Mouse (Mus musculus) B cell, adult 2 months (primary cell): ENCODE results near the gene Slc9a3r1.

ENCODE experiments used
- DNase-seq, 2 experiments: peaks; one replicate each; pipeline ENCODE4 v3.0.0; 2022

The Slc9a3r1 gene

DNA sequence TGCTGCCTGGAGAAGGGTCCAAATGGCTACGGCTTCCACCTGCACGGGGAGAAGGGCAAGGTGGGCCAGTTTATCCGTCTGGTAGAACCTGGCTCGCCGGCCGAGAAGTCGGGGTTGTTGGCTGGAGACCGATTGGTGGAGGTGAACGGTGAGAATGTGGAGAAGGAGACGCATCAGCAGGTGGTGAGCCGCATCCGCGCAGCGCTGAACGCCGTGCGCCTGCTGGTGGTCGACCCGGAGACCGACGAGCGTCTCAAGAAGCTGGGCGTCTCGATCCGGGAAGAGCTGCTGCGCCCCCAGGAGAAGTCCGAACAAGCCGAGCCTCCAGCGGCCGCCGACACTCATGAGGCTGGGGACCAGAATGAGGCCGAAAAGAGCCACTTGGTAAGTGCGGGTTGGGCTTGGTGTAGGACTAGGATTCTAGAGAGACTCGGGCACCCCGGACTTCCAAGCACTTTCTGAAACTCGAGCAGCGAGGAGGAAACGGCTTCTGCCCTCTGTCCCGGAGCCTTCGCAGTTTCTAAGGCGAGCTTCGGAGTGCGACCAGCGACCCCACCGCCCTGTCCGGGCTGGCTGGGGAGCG, 518 bp downstream of the Slc9a3r1 start:
- peak; percentile 69 to 74 for DNase-seq

DNA sequence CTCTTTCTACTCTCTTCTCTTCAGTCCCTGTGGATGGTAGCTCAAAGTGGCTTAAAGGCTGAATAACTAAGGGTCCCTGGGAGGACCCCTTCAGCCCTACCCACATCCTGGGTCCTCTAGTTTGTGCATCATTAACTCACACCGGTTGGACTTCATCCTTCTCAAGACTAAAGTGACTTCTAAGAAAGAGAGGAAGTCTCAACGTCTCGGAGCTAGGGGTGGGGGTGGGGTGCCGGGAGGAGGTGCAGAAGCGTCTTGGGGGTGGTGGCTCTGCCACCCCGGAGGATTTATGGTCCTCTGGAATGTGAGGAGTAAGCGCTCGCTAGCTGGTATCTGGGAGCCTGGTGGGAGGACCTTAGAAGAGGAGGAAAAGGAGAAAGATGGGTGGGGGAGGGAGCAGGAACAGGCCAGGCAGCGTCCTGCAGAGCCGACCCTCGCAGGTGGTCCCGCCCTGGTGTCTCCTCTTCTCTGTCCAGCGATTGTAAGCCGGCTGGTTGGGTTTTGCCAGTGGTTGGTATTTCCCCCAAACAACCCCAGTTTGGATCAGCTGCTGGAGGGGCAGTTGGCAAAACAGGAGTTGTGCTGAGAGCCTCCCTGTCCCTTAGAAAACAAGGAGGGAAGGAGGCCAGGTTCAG, 1.3 kb downstream of the Slc9a3r1 start:
- DNase-seq: no peak

DNA sequence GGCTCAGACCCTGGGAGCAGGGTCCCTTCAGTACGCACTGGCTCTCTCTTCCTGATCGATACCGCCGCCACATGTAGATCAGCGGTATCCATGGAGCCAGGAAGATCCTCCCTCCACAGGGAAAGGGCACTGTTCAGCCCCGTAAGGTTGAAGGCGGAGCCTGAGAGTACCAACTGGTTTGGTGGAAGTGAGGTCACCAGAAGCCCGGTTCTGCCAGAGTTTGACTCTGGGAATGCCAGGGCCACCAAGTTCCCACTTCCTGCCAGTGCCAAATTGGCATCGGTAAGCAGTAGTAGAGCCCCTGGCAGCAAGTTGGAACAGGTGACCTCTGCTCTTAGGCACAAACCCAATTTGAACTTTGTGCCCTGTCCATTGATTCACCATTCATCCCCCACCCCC, 1.8 kb downstream of the Slc9a3r1 start:
- no peak for DNase-seq

DNA sequence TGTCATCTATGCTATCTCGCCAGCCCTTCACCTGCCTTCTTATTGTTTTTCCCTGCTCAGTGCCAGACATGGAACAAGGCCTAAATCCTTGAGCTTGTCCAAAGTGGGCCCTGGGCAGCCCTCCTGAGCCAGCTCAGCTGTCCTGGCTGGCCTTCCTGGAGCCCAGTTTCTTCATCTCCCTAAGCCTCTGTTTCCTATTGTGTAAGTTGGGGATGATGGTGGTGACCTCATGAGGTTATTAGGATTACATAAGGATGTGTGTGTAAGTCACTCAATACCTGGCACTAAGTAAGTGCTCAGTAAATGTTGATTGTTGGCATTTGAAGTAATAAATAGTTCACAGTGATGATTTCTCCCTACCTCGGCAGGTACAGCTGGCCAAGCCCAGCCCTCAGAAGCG, 3.6 kb downstream of the Slc9a3r1 start:
- no peak for DNase-seq

DNA sequence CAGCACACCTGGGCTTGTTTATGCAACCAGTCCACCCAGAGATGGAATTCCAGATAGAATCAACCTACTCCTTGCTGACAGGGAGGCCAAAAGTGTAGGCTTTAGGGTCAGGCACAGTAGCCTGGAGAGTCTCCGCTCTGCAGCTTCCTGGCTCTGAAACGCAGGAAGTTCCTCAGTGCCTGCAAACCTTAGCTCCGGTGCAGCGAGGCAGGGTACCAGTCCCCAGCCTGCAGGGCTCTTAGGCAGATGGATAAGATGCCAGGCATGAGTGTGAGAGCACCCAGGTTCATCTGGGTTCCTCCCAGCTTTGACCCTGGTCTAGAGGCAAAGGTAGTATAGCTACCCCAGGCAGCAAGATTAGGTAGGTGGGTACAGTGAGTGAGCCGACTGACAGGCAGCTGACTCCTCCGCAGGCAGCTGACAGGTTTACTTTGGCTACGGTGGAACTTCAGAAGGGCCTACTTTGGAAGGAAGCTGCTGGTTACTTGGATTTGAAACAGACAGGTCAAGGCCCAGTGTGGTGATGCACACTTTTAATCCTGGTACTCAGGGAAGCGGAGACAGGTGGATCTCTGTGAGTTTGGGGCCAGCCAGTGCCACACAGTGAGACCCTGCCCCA, 4.6 kb downstream of the Slc9a3r1 start:
- DNase-seq: no peak

DNA sequence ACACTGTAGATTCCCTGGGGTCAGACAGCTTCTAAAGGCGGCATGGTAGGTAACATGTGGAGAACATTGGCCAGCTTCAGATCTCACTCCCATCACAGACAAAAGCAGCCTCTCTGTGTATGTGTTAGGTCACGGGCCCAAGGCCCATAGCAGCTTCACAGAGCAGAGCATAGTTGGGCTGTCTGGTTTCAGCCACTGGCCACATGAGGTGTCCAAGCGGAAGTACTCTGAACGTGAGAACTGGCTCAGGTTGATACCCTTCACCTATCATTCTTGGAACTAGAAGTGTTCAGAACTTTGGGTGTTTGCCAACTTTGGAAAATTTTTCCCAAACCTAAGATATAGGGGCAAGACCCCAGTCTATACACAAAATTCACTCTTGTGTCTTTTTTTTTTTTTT, 6.3 kb downstream of the Slc9a3r1 start:
- DNase-seq: no peak

DNA sequence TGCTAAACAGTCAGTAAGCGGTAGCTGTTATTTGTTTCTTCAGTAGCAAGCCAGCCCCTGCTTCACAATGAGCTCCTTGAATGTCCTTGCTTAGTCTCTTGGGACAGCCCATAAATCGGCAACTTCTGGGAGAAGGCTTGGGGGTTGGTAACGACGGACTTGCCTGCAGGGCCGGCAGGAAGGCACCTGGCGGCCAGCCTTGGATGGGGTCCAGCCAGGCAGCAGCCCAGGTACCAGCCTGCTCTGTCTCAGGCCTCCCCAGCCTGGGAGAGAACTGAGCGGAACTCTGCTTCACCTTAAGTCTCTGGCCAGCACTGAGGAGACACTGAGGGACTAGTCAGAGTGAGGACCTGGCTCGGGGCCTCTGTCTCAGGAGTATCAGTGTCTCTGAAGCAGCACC, 8.0 kb downstream of the Slc9a3r1 start:
- DNase-seq: no peak

DNA sequence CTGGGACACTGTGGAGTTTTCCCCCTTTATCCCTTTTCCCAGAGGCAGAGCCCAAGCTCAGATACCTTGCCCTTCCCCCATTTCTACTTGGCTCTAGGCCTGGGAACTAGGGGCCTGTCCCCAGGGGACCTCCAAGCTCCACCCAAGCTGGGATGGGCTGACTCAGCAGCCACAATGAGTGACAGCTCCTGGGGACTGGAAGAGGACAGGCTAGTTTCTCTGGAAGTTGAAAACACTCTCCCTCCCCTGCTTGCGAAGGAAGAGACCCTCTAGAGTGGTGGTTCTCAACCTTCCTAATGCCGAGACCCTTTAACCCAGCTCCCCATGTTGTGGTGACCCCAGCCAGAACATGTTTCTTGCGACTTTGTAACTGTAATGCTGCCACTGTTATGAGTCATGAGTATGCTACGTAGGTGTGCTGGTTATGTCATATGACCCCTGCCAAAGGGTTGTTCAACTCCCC, 9.7 kb downstream of the Slc9a3r1 start:
- no peak for DNase-seq

DNA sequence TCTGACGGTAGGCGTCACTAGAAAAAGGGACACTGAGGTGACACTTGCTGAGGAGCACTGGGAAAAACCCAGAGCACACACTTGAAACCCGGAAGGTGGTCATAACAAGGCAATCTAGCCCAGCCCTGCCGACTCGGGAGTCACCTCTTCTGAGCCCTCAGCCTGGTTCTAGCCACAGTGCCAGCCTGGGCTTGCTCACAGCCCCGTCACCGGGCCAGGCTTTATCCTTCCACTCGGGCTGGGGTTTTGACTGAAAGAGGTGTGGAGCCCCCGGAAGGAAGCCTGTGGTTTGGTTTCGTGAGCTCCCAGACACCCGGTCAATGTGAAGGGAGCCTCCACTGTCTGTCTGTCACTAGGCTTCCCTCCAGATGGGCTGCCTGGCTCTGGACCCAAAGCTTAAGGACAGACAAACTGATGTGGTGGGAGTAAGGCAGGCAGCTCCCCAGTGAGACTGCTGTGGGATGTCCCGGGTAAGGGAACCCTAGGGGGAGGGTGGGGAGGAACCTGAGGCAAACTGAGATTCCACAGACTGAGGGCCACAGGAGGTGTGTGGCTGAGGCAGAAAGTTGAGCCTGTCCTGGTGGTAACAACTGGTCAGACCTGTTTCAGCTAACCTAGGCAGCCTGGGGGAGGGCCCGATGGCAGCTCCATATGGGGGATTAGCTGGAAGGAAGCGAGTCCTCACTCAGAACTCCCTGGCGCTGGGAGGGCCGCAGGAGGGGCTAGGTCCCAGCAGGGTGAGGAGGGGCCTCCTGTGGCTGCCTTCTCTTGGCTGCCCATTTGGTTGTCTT, 10.6 kb downstream of the Slc9a3r1 start:
- peak; percentile 40 to 41 for DNase-seq

DNA sequence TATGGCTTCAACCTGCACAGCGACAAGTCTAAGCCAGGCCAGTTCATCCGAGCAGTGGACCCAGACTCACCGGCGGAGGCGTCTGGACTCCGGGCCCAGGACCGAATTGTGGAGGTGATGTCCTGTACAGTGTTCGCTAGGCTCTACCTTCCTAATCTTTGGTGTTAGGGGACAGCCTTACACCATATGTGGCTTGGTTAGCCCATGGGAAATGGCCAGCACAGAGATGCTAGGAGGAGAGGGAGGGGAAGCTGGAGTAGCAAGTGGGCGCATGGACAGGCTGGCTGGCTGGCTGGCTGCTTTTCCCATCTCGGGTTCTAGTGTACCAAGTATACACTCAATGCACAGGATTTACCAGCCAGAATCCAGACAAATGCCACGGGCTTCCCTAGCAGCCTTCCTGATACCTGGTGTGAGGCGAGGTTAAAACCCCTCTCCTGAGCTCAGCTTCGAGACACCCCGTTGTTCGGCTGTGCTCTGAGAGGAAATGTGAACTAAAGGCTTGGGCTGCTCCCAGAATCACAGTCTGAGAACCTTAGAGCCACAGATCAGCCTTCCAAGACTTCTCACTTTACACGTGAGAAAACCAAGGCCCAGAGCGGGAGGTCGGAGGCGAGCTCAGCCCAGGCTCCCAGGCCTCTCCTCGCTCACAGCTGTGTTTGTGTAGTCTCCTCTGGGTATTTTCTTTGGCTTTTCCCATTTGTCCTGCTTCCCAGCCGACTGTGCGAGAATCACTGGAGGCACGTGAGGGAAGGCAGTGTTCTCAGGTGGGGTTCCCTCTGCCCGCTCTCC, 13.5 kb downstream of the Slc9a3r1 start:
- DNase-seq: no peak

DNA sequence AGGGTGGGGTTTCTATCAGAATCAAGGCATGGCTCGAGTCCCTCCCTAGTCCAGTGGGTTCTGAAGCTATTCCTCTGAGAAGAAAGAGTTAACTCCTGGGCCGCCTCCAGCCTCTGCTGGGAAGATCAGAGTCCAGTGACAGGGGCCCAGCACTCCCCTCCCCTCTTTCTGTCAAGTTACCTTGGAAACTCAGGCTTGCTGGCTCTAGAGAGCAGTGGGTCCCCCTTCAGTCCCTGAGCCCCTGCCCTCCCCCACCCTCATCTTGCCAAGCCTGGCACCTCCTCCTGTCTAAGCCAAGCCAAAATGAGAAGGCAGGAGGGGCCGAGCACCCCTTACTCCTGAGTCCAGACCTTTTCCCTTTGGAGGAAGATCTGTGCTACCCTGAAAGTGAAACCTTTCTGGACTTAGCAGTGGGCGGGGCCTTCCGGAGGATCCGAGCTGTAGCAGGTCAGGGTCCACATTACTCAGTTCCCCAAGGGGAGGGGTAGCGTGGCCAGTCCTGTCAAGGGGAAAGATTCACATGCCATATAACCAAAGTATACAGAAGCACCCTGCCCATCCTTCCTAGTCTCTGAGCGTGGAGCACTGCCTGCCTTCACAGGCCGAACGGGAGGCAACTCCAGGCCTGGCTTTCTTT, 14.5 kb downstream of the Slc9a3r1 start:
- DNase-seq: no peak

DNA sequence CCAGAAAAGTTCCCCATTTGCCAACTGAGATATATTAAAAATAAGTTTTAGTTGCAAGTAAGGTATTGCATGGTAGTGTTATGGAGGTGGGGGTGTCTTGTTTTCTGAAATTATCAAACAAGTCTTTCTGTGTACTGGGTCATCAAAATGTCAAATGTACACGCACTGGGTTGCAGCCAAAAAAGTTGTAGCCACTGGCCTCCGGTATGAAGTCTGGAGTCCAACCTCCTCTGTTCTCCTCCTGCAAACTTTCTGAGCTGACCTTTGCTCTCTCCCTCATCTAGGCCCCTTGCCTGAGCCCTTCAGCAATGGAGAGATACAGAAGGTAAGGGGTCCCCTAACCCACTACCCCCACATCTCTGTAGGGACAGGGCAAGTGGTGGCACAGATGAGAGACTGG, 15.6 kb downstream of the Slc9a3r1 start:
- no peak for DNase-seq

DNA sequence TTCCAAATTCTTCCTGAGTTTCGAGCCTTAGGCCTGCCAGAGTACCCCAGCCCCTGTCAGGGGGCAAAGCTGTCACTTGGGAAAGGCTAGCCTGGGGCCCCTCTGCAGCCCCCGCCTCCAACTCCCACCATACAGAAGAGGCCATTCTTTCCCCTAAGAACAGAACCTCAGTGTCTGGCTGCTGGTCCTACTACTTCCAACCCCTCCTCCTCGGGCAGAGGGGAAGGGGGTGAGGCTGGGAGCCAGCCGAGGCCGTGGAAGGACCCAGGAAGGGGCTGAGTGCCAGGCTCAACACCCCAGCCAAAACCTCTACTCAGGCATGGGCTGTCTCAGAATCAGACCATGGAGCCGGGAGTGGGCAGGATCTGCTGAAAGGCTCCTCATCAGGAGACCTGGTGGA, 16.1 kb downstream of the Slc9a3r1 start:
- no peak for DNase-seq

DNA sequence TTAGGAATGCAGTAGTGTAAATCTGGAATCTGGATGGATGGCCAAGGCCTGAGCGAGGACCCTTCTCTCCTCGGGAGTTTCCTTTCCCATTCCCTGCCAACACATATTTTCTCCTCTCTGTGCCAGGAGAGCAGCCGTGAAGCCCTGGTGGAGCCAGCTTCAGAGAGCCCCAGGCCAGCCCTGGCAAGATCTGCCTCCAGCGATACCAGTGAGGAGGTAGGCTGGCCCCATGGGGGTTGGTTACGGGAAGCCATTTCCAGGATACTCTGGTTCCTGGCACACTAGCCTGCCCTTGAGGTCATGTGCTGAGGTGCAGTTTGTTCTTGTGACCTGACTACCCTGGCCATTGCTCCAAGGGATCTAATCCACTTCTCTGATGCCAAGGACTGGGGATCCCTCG, 16.7 kb downstream of the Slc9a3r1 start:
- no peak for DNase-seq

DNA sequence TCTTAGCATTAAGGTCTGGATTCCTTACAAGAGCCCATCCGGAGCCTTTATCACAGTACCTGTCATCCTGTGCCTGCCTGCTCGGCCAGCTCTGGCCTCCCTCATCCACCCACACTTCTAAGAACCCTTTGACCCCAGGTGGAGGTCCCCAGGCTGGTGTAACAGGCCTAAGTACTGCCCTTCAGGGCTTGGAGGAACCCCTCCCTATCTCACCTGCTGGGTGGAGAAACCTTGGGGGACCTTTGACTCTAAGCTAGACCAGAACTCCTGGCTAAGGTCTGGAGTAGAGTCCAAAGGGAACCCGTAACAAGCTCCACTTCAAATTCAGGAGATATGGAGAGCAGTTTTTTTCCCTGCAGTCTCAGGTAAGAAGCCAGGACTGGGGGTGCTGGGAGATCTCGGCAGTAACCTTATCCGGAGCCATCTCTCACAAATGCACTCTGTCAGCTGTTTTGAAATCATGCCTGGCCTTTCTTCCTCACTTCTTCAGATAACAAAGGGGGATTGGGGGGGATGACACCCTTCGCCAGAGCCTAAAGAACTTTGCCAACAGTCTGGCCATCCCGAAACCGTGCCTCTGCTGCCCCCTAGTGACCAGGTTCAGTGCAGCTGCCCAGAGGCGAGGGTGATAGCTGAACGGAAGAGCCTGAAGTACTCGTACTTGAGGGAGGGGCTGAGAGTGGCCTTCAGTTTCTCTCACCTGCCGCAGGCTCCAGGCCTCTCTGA, 18.9 kb downstream of the Slc9a3r1 start:
- DNase-seq: peak; percentile 93 to 94

DNA sequence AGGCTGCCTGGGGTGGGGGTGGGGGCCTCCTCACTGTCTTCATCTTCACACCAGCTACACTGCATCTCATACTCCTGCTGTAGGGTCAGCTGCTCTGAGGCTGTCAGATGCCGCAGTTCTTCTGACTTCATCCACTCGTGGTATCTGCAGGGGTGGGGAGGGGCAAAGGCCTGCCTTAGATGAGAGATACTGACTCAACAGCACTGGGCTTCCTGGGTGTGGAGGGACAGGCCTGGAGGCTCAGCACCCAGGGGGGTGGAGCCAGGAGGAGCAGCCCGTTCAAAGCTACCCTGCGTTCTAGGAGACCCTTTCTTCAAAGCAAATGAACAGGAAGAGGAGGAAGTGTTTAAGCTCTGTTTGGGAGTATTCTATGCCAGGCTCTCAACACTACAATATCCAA, 21.8 kb downstream of the Slc9a3r1 start:
- DNase-seq: no peak

DNA sequence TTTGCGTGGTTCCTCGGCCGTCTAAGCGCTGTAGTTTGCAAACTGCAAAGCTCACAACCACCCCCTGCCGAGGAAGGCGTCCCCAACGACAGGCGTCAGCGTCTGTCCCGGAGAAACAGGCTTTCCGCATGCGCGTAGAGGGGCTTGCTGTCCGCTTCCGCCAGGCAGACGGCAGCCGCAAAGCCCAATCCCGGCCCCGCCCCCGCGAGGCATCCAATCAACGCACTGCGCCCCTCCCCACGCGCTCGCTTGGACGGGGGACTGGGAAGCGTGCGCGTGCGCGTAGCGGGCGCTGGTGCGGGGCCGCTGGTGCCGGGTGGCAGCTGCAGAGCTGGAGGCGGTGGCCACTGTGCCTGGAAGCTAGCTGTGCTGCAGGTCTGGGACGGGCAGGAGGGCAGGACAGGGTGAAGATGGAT, 24.1 kb downstream of the Slc9a3r1 start, which contains the start of gene Tmem104:
Gene Tmem104, plus strand, starts transcription at position 264 of the 416 bp plus-strand sequence.
- DNase-seq: peak; percentile 98

DNA sequence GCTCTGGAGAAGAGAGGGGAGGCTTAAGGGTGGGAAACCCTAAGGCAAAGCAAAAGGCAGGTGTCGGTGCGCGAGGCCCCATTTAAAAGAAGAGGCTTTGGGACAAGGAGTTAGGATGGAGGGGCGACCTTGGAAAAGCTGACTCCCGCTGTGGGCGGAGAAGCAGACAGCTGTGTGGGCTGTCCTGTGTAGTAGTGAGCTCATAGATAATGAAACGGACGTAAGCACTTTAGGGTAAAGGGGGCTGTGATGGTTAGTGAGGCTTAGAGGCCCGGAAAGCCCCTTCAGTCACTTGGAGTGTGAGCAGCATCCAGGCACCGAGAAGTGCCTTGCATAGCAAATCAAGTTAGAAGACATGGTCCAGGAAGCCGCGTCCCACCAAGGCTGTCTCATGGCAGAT, 24.6 kb downstream of the Slc9a3r1 start, which contains the start of gene Nat9:
Gene Nat9, minus strand, starts transcription at position 167 of the 400 bp plus-strand sequence.
- DNase-seq: peak in 1 of 2 experiments; percentile 52

DNA sequence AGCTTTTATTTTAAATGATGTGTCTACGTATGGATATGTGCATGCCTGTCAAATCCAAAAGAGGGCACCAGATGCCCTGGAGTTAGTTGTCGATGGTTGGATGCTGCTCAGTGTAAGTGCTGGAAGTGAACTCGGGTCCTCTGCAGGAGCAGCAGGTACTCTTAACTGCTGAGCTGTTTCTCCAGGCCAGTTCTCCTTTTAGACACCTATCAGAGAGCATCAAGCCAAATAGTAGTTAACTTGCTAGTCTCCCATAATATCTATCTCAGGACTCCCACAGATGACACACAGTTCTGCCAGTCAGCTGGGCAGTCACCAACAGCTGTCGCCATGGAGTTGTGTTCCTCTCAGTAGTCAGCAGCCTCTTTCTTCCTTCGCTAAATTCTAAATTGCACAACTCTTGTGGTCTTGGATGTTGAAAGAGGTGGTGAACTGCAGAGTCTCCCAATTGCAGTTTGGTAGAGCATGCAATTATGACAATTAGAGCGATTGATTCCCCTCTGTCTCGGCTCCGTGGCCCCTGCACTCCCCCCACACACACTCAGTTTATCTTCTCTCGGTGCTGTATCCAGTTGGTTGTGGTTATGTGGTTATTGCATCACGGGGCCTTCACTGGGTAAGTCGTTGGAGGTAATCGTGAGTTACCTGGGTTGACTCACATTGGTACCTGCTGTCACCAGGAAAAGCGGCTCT, 25.5 kb downstream of the Slc9a3r1 start:
- DNase-seq: no peak

DNA sequence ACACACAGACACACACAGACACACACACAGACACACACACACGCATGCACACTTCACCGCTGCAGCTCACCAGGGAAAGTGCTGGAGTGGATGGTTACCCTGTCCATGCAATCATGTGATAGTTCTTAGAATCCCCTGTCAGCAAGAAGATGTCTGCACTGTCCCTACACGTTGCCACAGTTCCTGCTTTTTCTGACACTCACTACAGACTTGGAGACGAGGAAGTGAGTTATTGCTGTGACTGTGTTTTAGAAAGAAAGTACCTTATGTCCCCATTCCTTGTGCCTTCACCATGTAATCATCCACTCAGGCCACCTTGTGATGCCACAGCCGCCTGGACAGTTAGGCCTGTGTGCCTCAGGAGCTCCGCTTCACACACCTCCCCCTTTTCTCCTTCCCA, 26.2 kb downstream of the Slc9a3r1 start:
- DNase-seq: no peak

DNA sequence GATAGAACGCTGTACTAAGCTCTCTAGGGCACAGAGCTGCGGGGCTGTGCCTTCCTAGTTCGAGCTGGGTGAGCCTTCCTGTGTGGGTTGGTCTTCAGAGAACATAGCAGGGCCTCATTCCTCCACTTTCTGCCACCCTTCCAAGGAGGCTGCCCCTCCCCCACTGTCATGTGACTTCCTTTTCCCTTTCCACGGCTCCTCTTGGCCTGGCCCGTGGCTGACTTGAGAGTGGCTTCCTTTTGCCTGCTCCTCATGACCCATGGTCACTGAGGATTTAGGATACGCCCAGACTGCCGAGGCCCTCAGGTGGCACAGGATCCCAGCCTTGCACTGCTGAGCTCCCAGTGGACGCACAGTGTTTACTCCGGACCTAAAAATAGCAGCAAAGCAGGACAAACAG, 29.0 kb downstream of the Slc9a3r1 start:
- no peak for DNase-seq
